11 mouse cellular contexts compared by ENCODE assay signal in genomic region chr9:75261332-75261872, GRCm38 (mm10). TPM values are rescaled to one million over a fixed set of nuclear protein-coding genes. Genes with fewer than 3 reads are reported as not detected.
DNase-seq lines count a peak whose midpoint lies in the region; ATAC-seq and TF ChIP-seq lines count a peak whose summit lies in the region.
"Had no signal": no experiment of that assay in that cellular context is flagged by ENCODE, and none has a peak within 500 bp of the region (broad histone marks: within the 10 kb centered on the region; RNA-seq: fewer than 3 reads in every experiment).

No protein-coding gene starts in this region.

- H3K27me3 ChIP-seq in megakaryocyte, embryonic 14.5 days (replicated peaks) = no peaks in the 10 kb centered on the region
- peaks cover 11% of the 10 kb centered on the region; the same call in 1 of the 2 replicates for H3K27me3 ChIP-seq in forebrain, embryonic 12.5 days
- H3K27me3 ChIP-seq: heart, embryonic 15.5 days; Patski had no signal

- H3K4me2 ChIP-seq in forebrain, embryonic 12.5 days = no peak overlapping the region
- H3K4me2 ChIP-seq: heart, embryonic 15.5 days had no signal

- DNase-seq in mesoderm, embryonic 11.5 days (ENCODE audit: low read depth, low spot score) = peak; percentile 73
- no peak for DNase-seq in T-cell, adult 2 months (ENCODE audit: low spot score)
- no peak for DNase-seq in gastrocnemius, adult 2 months
- DNase-seq in adrenal gland, adult (ENCODE audit: inconsistent age in 2 of 2, low spot score in 1 of 2) = no peak
- no peak for DNase-seq in layer of hippocampus, adult 11-12 months (ENCODE audit: low spot score)
- DNase-seq: cerebellum, postnatal 25 days had no signal

- H3K4me3 ChIP-seq in megakaryocyte, embryonic 14.5 days (replicated peaks) = peak overlapping the region; percentile 82
- H3K4me3 ChIP-seq in forebrain, embryonic 12.5 days (replicated peaks) = no peak overlapping the region
- no peak overlapping the region for H3K4me3 ChIP-seq in gastrocnemius, adult 2 months
- H3K4me3 ChIP-seq: heart, embryonic 15.5 days had no signal

- no peak for ATAC-seq in megakaryocyte, adult 5-6 weeks (ENCODE audit: poor library complexity, severe bottlenecking)
- ATAC-seq in forebrain, embryonic 12.5 days (ENCODE audit: low FRiP score) = peak; percentile 86
- ATAC-seq: Patski had no signal

- intact Hi-C loops in gastrocnemius, adult 2 months (cut with DNase I) = loop anchor here (5.0 kb wide), 1 partner anchor 34 kb away; no protein-coding TSS in a partner anchor

- TF ChIP-seq CTCF in gastrocnemius, adult 2 months (IDR thresholded peaks at IDR 0.05) = no peak

- H3K4me1 ChIP-seq in megakaryocyte, embryonic 14.5 days = peaks cover 88% of the 10 kb centered on the region
- peaks cover 31% of the 10 kb centered on the region for H3K4me1 ChIP-seq in forebrain, embryonic 12.5 days
- H3K4me1 ChIP-seq: heart, embryonic 15.5 days had no signal

- WGBS in forebrain, embryonic 12.5 days = 3% methylated on average over 8 of the region's 8 CpGs

- H3K27ac ChIP-seq in forebrain, embryonic 12.5 days = peak overlapping the region; percentile 75
- no peak overlapping the region for H3K27ac ChIP-seq in gastrocnemius, adult 2 months
- H3K27ac ChIP-seq: heart, embryonic 15.5 days had no signal

- H3K9ac ChIP-seq in forebrain, embryonic 12.5 days = no peak overlapping the region
- H3K9ac ChIP-seq: heart, embryonic 15.5 days had no signal

- peaks cover 6% of the 10 kb centered on the region for H3K36me3 ChIP-seq in megakaryocyte, embryonic 14.5 days (replicated peaks; ENCODE audit: low read length)
- H3K36me3 ChIP-seq in forebrain, embryonic 12.5 days (replicated peaks) = no peaks in the 10 kb centered on the region
- H3K36me3 ChIP-seq: heart, embryonic 15.5 days had no signal

- no peaks in the 10 kb centered on the region; the same call in 1 of the 2 replicates for H3K9me3 ChIP-seq in megakaryocyte, embryonic 14.5 days
- no peaks in the 10 kb centered on the region for H3K9me3 ChIP-seq in forebrain, embryonic 12.5 days
- H3K9me3 ChIP-seq: heart, embryonic 15.5 days had no signal

RNA-seq across cellular contexts. Expression of gene Myo5c, which starts 29.6 kb away (rescaled TPM):
- polyA plus RNA-seq in megakaryocyte, embryonic 14.5 days (2012; ENCODE audit: insufficient read depth, low replicate concordance) = 0.27 TPM in 1 of 2 replicates, not detected in the other
- not detected in 2 replicates for total RNA-seq in megakaryocyte, adult 5-6 weeks (2015)
- total RNA-seq in megakaryocyte, adult 5-6 weeks (2017) = not detected in 2 replicates
- 0.63 and 1.3 TPM in 2 replicates for polyA plus RNA-seq in forebrain, embryonic 12.5 days (2016; fragmentation: Nextera tagmentation; extraction: Ambion mirVana)
- total RNA-seq in gastrocnemius, adult 2 months (2021) = 10 to 100 TPM; 10.8 to 13.6 TPM

RNA-seq across cellular contexts. Expression of gene Gnb5, which starts 44.7 kb away (rescaled TPM):
- polyA plus RNA-seq in megakaryocyte, embryonic 14.5 days (2012; ENCODE audit: insufficient read depth, low replicate concordance) = 6.7 and 7.5 TPM in 2 replicates
- 0.51 TPM in 1 of 2 replicates, not detected in the other for total RNA-seq in megakaryocyte, adult 5-6 weeks (2015)
- 0.29 TPM in 1 of 2 replicates, not detected in the other for total RNA-seq in megakaryocyte, adult 5-6 weeks (2017)
- 32.6 and 35.5 TPM in 2 replicates for polyA plus RNA-seq in forebrain, embryonic 12.5 days (2016; fragmentation: Nextera tagmentation; extraction: Ambion mirVana)
- 10 to 100 TPM in 1 of 2 experiments, 1 to 10 TPM in 1; 7.6 to 15.4 TPM for total RNA-seq in gastrocnemius, adult 2 months (2021)

Comparison
In these comparisons a context has a peak if more than half of its experiments do, and no peak if none do; other contexts are left out.
1. RNA of gene Myo5c, which starts 29.6 kb away (total RNA-seq): 10.8 to 13.6 TPM in gastrocnemius, adult 2 months; not detected in megakaryocyte, adult 5-6 weeks; every median in the first group is over 10 times any median in the second.
2. RNA of gene Gnb5, which starts 44.7 kb away (total RNA-seq): 7.6 to 15.4 TPM in gastrocnemius, adult 2 months; 0.29 to 0.51 TPM in megakaryocyte, adult 5-6 weeks; every median in the first group is over 4 times any median in the second.